Mouse (Mus musculus): ENCODE data around the gene Dynlt1a. TPM values are rescaled to one million over a fixed set of nuclear protein-coding genes. Genes with fewer than 3 reads are reported as not detected.
"Not testable (repeated sequence)": the region's sequence is repeated elsewhere in the genome, so short reads cannot be mapped to it uniquely, and the experiment has no call there.

Dynlt1a gene
- polyA plus RNA-seq (2012; rRNA removed) (12.3 and 15.7 TPM in 2 replicates), polyA plus RNA-seq (2014; fragmentation: Nextera tagmentation; extraction: Ambion mirVana) (14.8 and 17.7 TPM in 2 replicates)

DNA sequence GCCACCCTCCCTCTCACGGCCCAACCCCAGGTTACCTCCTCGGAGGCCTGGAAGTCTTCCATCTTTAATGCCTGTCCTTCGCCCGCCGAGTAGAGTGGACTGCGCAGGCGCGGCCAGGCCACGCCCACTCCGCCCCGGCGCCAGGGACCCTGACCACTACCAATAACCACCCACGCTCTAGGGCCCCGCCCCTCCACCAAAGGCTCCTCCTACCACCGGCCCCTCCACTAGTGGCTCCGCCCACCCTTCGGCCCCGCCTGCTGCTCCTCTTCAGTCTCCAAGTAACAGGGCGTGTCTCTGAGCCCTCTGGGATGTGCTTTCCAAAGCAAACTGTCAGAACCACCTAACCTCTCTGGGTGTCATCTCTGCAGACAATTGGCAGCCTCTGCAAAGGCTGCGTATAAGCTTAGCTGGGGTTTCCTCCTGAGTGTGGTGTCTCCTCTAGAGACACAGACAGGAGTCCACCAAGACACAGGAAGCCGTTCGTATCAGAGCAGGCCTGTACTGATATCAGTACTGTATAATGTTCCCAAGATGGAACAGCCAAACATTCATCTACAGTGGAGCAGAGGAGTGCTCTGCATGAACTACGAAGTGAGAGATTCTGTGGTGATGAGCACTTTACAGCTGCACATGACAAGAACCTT, at the start of gene Dynlt1a:
Gene Dynlt1a, minus strand, starts transcription at position 162 of the 647 bp plus-strand sequence.
- DNase-seq (ENCODE audit: low spot score): peak; percentile 91
- Histone ChIP-seq H3K4me3 (replicated peaks; ENCODE audit: low read length) (peak within 1 kb of the TSS; percentile 31), H3K4me2 (replicated peaks; ENCODE audit: low read depth, low read length, severe bottlenecking) (peak within 1 kb of the TSS; percentile 48)
- H3K36me3 ChIP-seq (ENCODE audit: control insufficient read depth, insufficient read depth, low read length); H3K9me3 ChIP-seq (ENCODE audit: control insufficient read depth, low read length); H3K4me1 ChIP-seq (ENCODE audit: control insufficient read depth, insufficient read depth, low read length); H3K9ac ChIP-seq (ENCODE audit: low read depth, low read length, severe bottlenecking); H3K27ac ChIP-seq (replicated peaks; ENCODE audit: low read depth, low read length); H3K27me3 ChIP-seq (ENCODE audit: control insufficient read depth, insufficient read depth, low read length): not testable (repeated sequence)
- WGBS: 12% methylated on average over 21 of the region's 23 CpGs
- ATAC-seq (ENCODE audit: low FRiP score, low read depth): peak; percentile 88

DNA sequence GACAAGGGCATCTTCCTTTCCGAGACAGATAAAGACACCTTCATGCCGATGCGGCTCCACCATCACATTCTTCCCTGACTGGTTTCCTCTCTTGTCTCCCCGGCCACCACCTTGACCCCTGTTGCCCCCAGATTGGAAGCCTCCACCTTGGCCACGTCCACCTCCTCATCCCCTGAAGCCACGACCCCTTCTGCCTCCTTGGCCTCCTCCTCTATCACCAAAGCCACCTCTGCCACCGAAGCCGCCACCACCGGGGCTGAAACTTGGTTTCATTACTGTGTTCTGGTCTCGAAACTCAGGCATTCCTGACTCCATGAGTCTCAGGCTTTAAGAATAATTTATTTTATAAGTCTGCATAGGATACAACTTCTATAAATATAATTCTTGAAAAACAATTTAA, 38.0 kb upstream of the Dynlt1a start:
- ATAC-seq (ENCODE audit: low FRiP score, low read depth); H3K27ac ChIP-seq (replicated peaks; ENCODE audit: low read depth, low read length); H3K9me3 ChIP-seq (ENCODE audit: control insufficient read depth, low read length); H3K4me2 ChIP-seq (replicated peaks; ENCODE audit: low read depth, low read length, severe bottlenecking); H3K27me3 ChIP-seq (ENCODE audit: control insufficient read depth, insufficient read depth, low read length); H3K9ac ChIP-seq (ENCODE audit: low read depth, low read length, severe bottlenecking); H3K4me3 ChIP-seq (replicated peaks; ENCODE audit: low read length); H3K36me3 ChIP-seq (ENCODE audit: control insufficient read depth, insufficient read depth, low read length); DNase-seq (ENCODE audit: low spot score); H3K4me1 ChIP-seq (ENCODE audit: control insufficient read depth, insufficient read depth, low read length): not testable (repeated sequence)
- whole genome bisulfite sequencing: 83% methylated on average over 10 of the region's 10 CpGs

DNA sequence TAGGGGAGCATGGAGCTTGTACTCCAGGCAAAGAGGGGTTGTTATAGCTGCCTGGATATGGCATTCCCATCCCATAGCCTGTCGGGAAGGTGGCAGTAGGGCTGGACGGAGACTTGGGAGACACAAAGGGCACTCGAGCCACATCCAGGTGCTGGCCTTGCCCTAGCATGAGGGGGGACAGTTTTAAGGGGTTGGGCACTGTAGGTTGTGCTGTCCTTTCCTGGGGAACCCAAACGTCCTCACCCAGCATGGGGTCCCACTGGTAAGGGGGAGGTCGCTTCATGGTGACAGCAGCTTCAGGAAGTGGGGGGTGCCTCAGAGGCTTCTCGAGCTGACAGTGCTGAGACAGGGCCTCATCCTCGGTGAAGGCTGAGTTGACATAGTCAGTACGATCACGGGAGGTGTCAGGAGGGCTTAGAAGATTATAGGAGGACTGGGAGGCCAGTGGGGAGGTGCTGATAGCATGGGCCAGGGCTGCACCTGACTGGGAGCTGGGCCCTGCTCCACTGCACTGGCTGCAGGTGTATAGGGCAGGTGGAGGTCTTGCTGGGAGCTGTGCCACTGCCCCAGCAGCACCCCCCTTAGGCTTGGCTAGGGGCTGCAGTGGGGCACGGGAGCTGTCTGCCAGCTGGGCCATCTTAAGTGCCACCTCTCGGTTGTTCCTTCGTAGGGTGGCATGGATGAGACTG, 25.4 kb upstream of the Dynlt1a start:
- H3K4me1 ChIP-seq (ENCODE audit: control insufficient read depth, insufficient read depth, low read length); H3K4me3 ChIP-seq (replicated peaks; ENCODE audit: low read length); H3K27me3 ChIP-seq (ENCODE audit: control insufficient read depth, insufficient read depth, low read length); H3K36me3 ChIP-seq (ENCODE audit: control insufficient read depth, insufficient read depth, low read length); H3K9ac ChIP-seq (ENCODE audit: low read depth, low read length, severe bottlenecking); H3K27ac ChIP-seq (replicated peaks; ENCODE audit: low read depth, low read length); ATAC-seq (ENCODE audit: low FRiP score, low read depth); H3K9me3 ChIP-seq (ENCODE audit: control insufficient read depth, low read length); DNase-seq (ENCODE audit: low spot score); H3K4me2 ChIP-seq (replicated peaks; ENCODE audit: low read depth, low read length, severe bottlenecking): not testable (repeated sequence)
- WGBS: no CpG with 5 or more reads among the region's 12 CpGs

DNA sequence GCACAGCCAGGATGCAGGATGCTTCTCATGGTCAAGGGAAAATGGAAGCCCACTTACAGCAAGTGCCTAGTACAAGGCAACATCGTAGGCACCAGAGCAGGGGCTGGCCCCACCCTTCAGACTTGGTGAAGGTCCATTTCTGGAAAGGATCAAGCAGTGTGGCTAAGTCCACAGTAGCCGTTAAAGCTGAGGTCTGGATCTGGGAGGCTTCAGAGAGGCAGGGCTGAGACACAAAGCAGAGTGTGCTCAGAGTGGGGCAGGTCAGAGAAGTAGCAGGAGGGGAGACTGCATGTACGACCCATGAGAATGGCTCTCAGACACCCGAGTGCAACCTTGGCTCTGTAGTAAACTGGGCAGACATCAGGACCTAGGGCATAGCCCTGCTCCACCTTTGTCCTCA, 11.7 kb upstream of the Dynlt1a start:
- H3K9ac ChIP-seq (ENCODE audit: low read depth, low read length, severe bottlenecking); DNase-seq (ENCODE audit: low spot score): not testable (repeated sequence)
- WGBS: 78% methylated on average over 3 of the region's 4 CpGs

DNA sequence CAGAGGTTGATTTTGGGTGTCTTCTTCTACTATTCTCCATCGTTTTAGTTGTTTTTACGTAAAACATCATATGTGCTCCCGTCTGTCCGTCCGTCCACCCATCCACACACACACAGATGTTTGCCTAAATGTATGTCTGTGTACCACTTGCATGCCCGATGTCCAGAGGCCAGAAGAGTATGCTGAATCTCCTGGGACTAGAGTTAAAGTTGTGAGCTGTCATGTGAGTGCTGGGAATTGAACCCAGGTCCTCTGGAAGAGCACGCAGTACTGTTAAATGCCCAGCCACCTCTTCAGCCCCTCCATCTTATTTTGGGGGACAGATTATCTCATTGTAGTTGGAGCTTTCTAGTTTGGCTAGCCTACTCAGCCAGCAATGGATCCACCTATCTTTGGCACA, 10.3 kb upstream of the Dynlt1a start:
- not testable (repeated sequence) for ATAC-seq (ENCODE audit: low FRiP score, low read depth); H3K9me3 ChIP-seq (ENCODE audit: control insufficient read depth, low read length); H3K27ac ChIP-seq (replicated peaks; ENCODE audit: low read depth, low read length); H3K4me1 ChIP-seq (ENCODE audit: control insufficient read depth, insufficient read depth, low read length); H3K27me3 ChIP-seq (ENCODE audit: control insufficient read depth, insufficient read depth, low read length); H3K4me3 ChIP-seq (replicated peaks; ENCODE audit: low read length); DNase-seq (ENCODE audit: low spot score); H3K9ac ChIP-seq (ENCODE audit: low read depth, low read length, severe bottlenecking); H3K4me2 ChIP-seq (replicated peaks; ENCODE audit: low read depth, low read length, severe bottlenecking); H3K36me3 ChIP-seq (ENCODE audit: control insufficient read depth, insufficient read depth, low read length)
- WGBS: 91% methylated on average over 6 of the region's 7 CpGs

More for the DNA sequence above, 11.7 kb upstream of the Dynlt1a start:
- H3K36me3 ChIP-seq (ENCODE audit: control insufficient read depth, insufficient read depth, low read length); ATAC-seq (ENCODE audit: low FRiP score, low read depth); H3K4me1 ChIP-seq (ENCODE audit: control insufficient read depth, insufficient read depth, low read length); H3K27me3 ChIP-seq (ENCODE audit: control insufficient read depth, insufficient read depth, low read length); H3K4me2 ChIP-seq (replicated peaks; ENCODE audit: low read depth, low read length, severe bottlenecking); H3K9me3 ChIP-seq (ENCODE audit: control insufficient read depth, low read length); H3K27ac ChIP-seq (replicated peaks; ENCODE audit: low read depth, low read length); H3K4me3 ChIP-seq (replicated peaks; ENCODE audit: low read length): not testable (repeated sequence)

DNA sequence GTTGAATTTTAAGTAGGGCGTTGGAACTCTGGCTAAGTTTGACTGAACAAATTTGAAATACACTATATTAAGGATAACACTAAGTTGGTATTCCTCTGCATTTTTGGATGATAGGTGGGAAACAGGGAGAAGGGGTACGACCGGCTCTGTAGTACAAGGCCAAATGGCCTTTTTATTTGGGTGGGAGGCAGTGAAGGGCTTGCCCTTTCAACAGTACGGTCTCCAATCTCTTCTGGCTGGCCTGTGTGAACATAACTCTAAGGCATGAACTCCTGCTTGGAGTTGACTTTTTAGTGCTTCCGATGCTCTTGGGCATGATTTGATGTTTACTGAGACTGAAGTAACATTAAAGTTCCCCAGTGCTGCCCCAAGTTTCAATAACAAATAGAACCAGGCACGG, 8.2 kb upstream of the Dynlt1a start:
- WGBS: 56% methylated on average over 6 of the region's 6 CpGs
- ATAC-seq (ENCODE audit: low FRiP score, low read depth); H3K9me3 ChIP-seq (ENCODE audit: control insufficient read depth, low read length); H3K27me3 ChIP-seq (ENCODE audit: control insufficient read depth, insufficient read depth, low read length); H3K4me3 ChIP-seq (replicated peaks; ENCODE audit: low read length); H3K4me1 ChIP-seq (ENCODE audit: control insufficient read depth, insufficient read depth, low read length); H3K36me3 ChIP-seq (ENCODE audit: control insufficient read depth, insufficient read depth, low read length); H3K4me2 ChIP-seq (replicated peaks; ENCODE audit: low read depth, low read length, severe bottlenecking); H3K27ac ChIP-seq (replicated peaks; ENCODE audit: low read depth, low read length); DNase-seq (ENCODE audit: low spot score); H3K9ac ChIP-seq (ENCODE audit: low read depth, low read length, severe bottlenecking): not testable (repeated sequence)

DNA sequence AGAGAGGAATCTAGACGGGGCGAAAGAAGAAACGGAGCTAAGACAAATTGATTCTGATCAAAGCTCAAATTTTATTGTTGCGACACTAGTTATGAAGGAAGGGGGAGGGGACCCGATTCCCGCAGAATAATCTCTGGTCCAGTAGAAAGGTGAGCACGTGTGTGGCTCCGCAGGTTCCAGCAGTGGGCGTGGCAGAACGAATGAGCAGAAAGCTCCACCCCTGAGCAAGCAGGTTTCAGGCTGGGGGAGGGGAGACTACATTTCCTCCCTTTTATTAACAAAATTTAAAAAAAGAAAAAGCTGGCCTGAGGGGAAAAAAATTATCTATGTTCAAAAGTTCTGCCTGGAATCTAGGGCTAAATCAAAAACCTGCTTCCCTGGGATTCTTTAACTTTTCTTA, 7.7 kb upstream of the Dynlt1a start:
- not testable (repeated sequence) for DNase-seq (ENCODE audit: low spot score); H3K9ac ChIP-seq (ENCODE audit: low read depth, low read length, severe bottlenecking); H3K36me3 ChIP-seq (ENCODE audit: control insufficient read depth, insufficient read depth, low read length); H3K27ac ChIP-seq (replicated peaks; ENCODE audit: low read depth, low read length); H3K4me3 ChIP-seq (replicated peaks; ENCODE audit: low read length); H3K9me3 ChIP-seq (ENCODE audit: control insufficient read depth, low read length); ATAC-seq (ENCODE audit: low FRiP score, low read depth); H3K4me2 ChIP-seq (replicated peaks; ENCODE audit: low read depth, low read length, severe bottlenecking); H3K4me1 ChIP-seq (ENCODE audit: control insufficient read depth, insufficient read depth, low read length); H3K27me3 ChIP-seq (ENCODE audit: control insufficient read depth, insufficient read depth, low read length)
- 63% methylated on average over 10 of the region's 10 CpGs for WGBS

DNA sequence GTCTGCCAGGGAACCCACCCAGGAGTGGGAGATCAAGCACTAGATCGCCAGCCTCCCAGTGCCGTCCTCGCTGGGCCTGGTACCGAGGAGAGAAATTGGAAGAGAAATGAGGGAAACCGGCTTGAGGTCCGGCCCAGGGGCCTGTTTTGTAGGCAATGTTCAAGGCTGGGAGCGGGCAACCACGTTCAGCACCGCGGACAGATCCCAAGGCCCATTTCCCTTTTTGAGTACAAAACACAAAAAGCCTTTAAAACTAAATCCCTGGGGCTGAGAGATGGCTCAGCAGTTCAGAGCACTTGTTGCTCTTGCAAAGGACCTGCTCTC, 4.4 kb upstream of the Dynlt1a start:
- not testable (repeated sequence) for ATAC-seq (ENCODE audit: low FRiP score, low read depth)

More for the DNA sequence above, 4.4 kb upstream of the Dynlt1a start:
- H3K27me3 ChIP-seq (ENCODE audit: control insufficient read depth, insufficient read depth, low read length); H3K9ac ChIP-seq (ENCODE audit: low read depth, low read length, severe bottlenecking); DNase-seq (ENCODE audit: low spot score); H3K4me3 ChIP-seq (replicated peaks; ENCODE audit: low read length); H3K9me3 ChIP-seq (ENCODE audit: control insufficient read depth, low read length); H3K36me3 ChIP-seq (ENCODE audit: control insufficient read depth, insufficient read depth, low read length); H3K4me2 ChIP-seq (replicated peaks; ENCODE audit: low read depth, low read length, severe bottlenecking); H3K4me1 ChIP-seq (ENCODE audit: control insufficient read depth, insufficient read depth, low read length); H3K27ac ChIP-seq (replicated peaks; ENCODE audit: low read depth, low read length): not testable (repeated sequence)
- no CpG with 5 or more reads among the region's 10 CpGs for WGBS
